Mouse (Mus musculus): ENCODE results near the gene Adamts17.

The Adamts17 gene

GRCm38 (mm10) chr7:66933251-66933650 is 93.7 kb downstream of the Adamts17 start:
- DNase-seq (ENCODE audit: low spot score): no peak

- no peak for DNase-seq (ENCODE audit: low spot score)
Measured at GRCm38 (mm10) chr7:66934062-66934461, 94.5 kb downstream of the Adamts17 start.

GRCm38 (mm10) chr7:66935041-66935440 is 95.5 kb downstream of the Adamts17 start:
- no peak for DNase-seq (ENCODE audit: low spot score)

GRCm38 (mm10) chr7:66936042-66936755 is 96.7 kb downstream of the Adamts17 start:
- no peak for DNase-seq (ENCODE audit: low spot score)

GRCm38 (mm10) chr7:66936911-66937310 is 97.4 kb downstream of the Adamts17 start:
- DNase-seq (ENCODE audit: low spot score): no peak

GRCm38 (mm10) chr7:66938988-66939783 is 99.7 kb downstream of the Adamts17 start:
- no peak for DNase-seq (ENCODE audit: low spot score)

- no peak for DNase-seq (ENCODE audit: low spot score)
Measured at GRCm38 (mm10) chr7:66940761-66941160, 101.2 kb downstream of the Adamts17 start.

- peak; percentile 6 for DNase-seq (ENCODE audit: low spot score)
Measured at GRCm38 (mm10) chr7:66949006-66949405, 109.5 kb downstream of the Adamts17 start.

GRCm38 (mm10) chr7:66952921-66953320 is 113.4 kb downstream of the Adamts17 start:
- peak; percentile 33 for DNase-seq (ENCODE audit: low spot score)

GRCm38 (mm10) chr7:66954073-66954472 is 114.5 kb downstream of the Adamts17 start:
- DNase-seq (ENCODE audit: low spot score): peak; percentile 15

GRCm38 (mm10) chr7:66954723-66955122 is 115.2 kb downstream of the Adamts17 start:
- peak; percentile 13 for DNase-seq (ENCODE audit: low spot score)

GRCm38 (mm10) chr7:66955455-66955919 is 116.0 kb downstream of the Adamts17 start:
- DNase-seq (ENCODE audit: low spot score): peak; percentile 37

- DNase-seq (ENCODE audit: low spot score): peak; percentile 60
Measured at GRCm38 (mm10) chr7:66955978-66956377, 116.4 kb downstream of the Adamts17 start.

- peak; percentile 26 for DNase-seq (ENCODE audit: low spot score)
Measured at GRCm38 (mm10) chr7:66957764-66958163, 118.2 kb downstream of the Adamts17 start.

GRCm38 (mm10) chr7:66960246-66961033 is 120.9 kb downstream of the Adamts17 start:
- peak; percentile 33 for DNase-seq (ENCODE audit: low spot score)

GRCm38 (mm10) chr7:66962736-66963135 is 123.2 kb downstream of the Adamts17 start:
- peak; percentile 25 for DNase-seq (ENCODE audit: low spot score)

- DNase-seq (ENCODE audit: low spot score): peak; percentile 10
Measured at GRCm38 (mm10) chr7:66963541-66963940, 124.0 kb downstream of the Adamts17 start.

GRCm38 (mm10) chr7:66966541-66967205 is 127.1 kb downstream of the Adamts17 start:
- peak; percentile 21 for DNase-seq (ENCODE audit: low spot score)

GRCm38 (mm10) chr7:66967206-66967919 is 127.8 kb downstream of the Adamts17 start:
- peak; percentile 30 for DNase-seq (ENCODE audit: low spot score)

GRCm38 (mm10) chr7:66968661-66969060 is 129.1 kb downstream of the Adamts17 start:
- DNase-seq (ENCODE audit: low spot score): peak; percentile 34

- DNase-seq (ENCODE audit: low spot score): peak; percentile 13
Measured at GRCm38 (mm10) chr7:66969199-66969598, 129.7 kb downstream of the Adamts17 start.

Measured in testis, postnatal 10 days (tissue).